Mouse (Mus musculus) heart, postnatal 0 days (tissue): ENCODE measurements around the gene Wdpcp.

ENCODE experiments used
- CTCF ChIP-seq: IDR thresholded peaks from 2 replicates; pipeline ENCODE4 v1.5.1; 2016; ENCODE audit warnings: antibody characterized with exemption, control low read depth, low read depth
- EP300 ChIP-seq: IDR thresholded peaks from 2 replicates; pipeline ENCODE4 v1.6.1; 2016; ENCODE audit warnings: antibody characterized with exemption, low read depth

- TF ChIP-seq CTCF (peak; percentile 16; the same call in 1 of the 2 replicates), EP300 (peak; percentile 39; the same call in 1 of the 2 replicates)
Measured at GRCm38 (mm10) chr11:21569456-21570108, 2.5 kb upstream of the Wdpcp start.
